Mouse (Mus musculus) heart, embryonic 14.5 days (tissue): ENCODE results near the gene Klk14. TPM values are rescaled to one million over a fixed set of nuclear protein-coding genes. Genes with fewer than 3 reads are reported as not detected.

Experiments used
- ATAC-seq: fragments of 200-750 bp; cut with Nextera tagmentation; 2 replicates; pipeline ENCODE4 v1.8.0; 2017; ENCODE audit warnings: low read depth, moderate TSS enrichment; ENCODE audit not compliant: insufficient number of reproducible peaks, insufficient read depth, low FRiP score
- H3K27ac ChIP-seq, 2 experiments: fragments of 200-500 bp in 1 of 2; fragments of 300-500 bp in 1 of 2; sonication (generic) in 1 of 2; replicated peaks in 1 of 2; 2 replicates each; pipeline ENCODE4 v1.5.1; 2012 to 2014; ENCODE audit warnings: low read depth in 2 of 2, low read length in 2 of 2, control low read depth in 1 of 2, mild to moderate bottlenecking in 1 of 2, mixed read lengths in 1 of 2; ENCODE audit not compliant: control insufficient read depth in 1 of 2, insufficient read depth in 1 of 2
- H3K27me3 ChIP-seq: fragments of 300-500 bp; sonication (generic); 2 replicates; pipeline ENCODE4 v1.6.1; 2014; ENCODE audit warnings: mild to moderate bottlenecking, low read length, control low read depth; ENCODE audit not compliant: control insufficient read depth, insufficient read depth
- H3K36me3 ChIP-seq: fragments of 300-500 bp; sonication (generic); 2 replicates; pipeline ENCODE4 v1.6.1; 2014; ENCODE audit warnings: mild to moderate bottlenecking, control low read depth, low read length, mixed read lengths; ENCODE audit not compliant: control insufficient read depth, insufficient read depth
- H3K4me1 ChIP-seq, 2 experiments: fragments of 200-500 bp in 1 of 2; fragments of 300-500 bp in 1 of 2; sonication (generic) in 1 of 2; 2 replicates each; pipeline ENCODE4 v1.6.1; 2012 to 2014; ENCODE audit warnings: low read length in 2 of 2, control low read depth in 1 of 2, mixed read lengths in 1 of 2; ENCODE audit not compliant: control insufficient read depth in 2 of 2, insufficient read depth in 2 of 2
- H3K4me2 ChIP-seq: fragments of 300-500 bp; sonication (generic); 2 replicates; pipeline ENCODE4 v1.6.1; 2014; ENCODE audit warnings: mild to moderate bottlenecking, low read length
- H3K4me3 ChIP-seq, 2 experiments: fragments of 200-500 bp in 1 of 2; fragments of 300-500 bp in 1 of 2; sonication (generic) in 1 of 2; 2 replicates each; pipeline ENCODE4 v1.5.1; 2012 to 2014; ENCODE audit warnings: low read length in 2 of 2, mild to moderate bottlenecking in 2 of 2, control low read depth in 1 of 2, low read depth in 1 of 2, moderate library complexity in 1 of 2; ENCODE audit not compliant: control insufficient read depth in 1 of 2, insufficient read depth in 1 of 2
- H3K9ac ChIP-seq: fragments of 300-500 bp; sonication (generic); 2 replicates; pipeline ENCODE4 v1.6.1; 2014; ENCODE audit warnings: mild to moderate bottlenecking, low read length
- H3K9me3 ChIP-seq: fragments of 300-500 bp; sonication (generic); 2 replicates; pipeline ENCODE4 v1.6.1; 2016; ENCODE audit warnings: low read length, control low read depth; ENCODE audit not compliant: control insufficient read depth
- WGBS: fragments of 180-500 bp; shearing (Covaris S2); extraction: QIAGEN DNeasy Blood & Tissue Kit; methylation state at CpG from one replicate; pipeline ENCODE4 v1.1.7; 2014; 5-methylcytosine and 5-hydroxymethylcytosine counted together
- polyA plus RNA-seq: library from polyadenylated mRNA; unstranded; fragments of >200 nt; fragmentation: Nextera tagmentation; extraction: Ambion mirVana; gene quantifications from 2 replicates; pipeline ENCODE4 v1.2.1, GENCODE M21; 2014

Klk14 gene
- polyA plus RNA-seq, result not detected in 2 replicates

GRCm38 (mm10) chr7:43690118-43690517 is at the start of gene Klk14:
TSS of gene Klk14 (plus strand) at chr7:43690418.
- H3K9me3 ChIP-seq, result no peaks in the 10 kb centered on the region
- H3K27ac ChIP-seq, result no peak within 1 kb of the TSS
- H3K27me3 ChIP-seq, result no peaks in the 10 kb centered on the region
- H3K4me2 ChIP-seq, result no peak within 1 kb of the TSS
- no peak for ATAC-seq
- H3K4me3 ChIP-seq, result no peak within 1 kb of the TSS
- H3K9ac ChIP-seq, result no peak within 1 kb of the TSS
- no peaks in the 10 kb centered on the region for H3K36me3 ChIP-seq
- H3K4me1 ChIP-seq, result no peaks in the 10 kb centered on the region

- Histone ChIP-seq H3K27ac (no peak overlapping the region), H3K4me1 (no peaks in the 10 kb centered on the region), H3K36me3 (no peaks in the 10 kb centered on the region), H3K9ac (no peak overlapping the region), H3K27me3 (no peaks in the 10 kb centered on the region), H3K4me2 (no peak overlapping the region), H3K9me3 (no peaks in the 10 kb centered on the region), H3K4me3 (no peak overlapping the region)
- ATAC-seq, result no peak
- 59% methylated on average over 5 of the region's 5 CpGs for WGBS
Measured at GRCm38 (mm10) chr7:43642587-43642986, 47.6 kb upstream of the Klk14 start.

GRCm38 (mm10) chr7:43643046-43643652 is 47.1 kb upstream of the Klk14 start:
- no peak overlapping the region for H3K9ac ChIP-seq
- WGBS, result 72% methylated on average over 17 of the region's 17 CpGs
- no peak overlapping the region for H3K4me3 ChIP-seq
- no peak overlapping the region for H3K27ac ChIP-seq
- H3K4me2 ChIP-seq, result no peak overlapping the region
- no peak for ATAC-seq
- no peaks in the 10 kb centered on the region for H3K4me1 ChIP-seq
- H3K36me3 ChIP-seq, result no peaks in the 10 kb centered on the region
- H3K9me3 ChIP-seq, result no peaks in the 10 kb centered on the region
- no peaks in the 10 kb centered on the region for H3K27me3 ChIP-seq

- Histone ChIP-seq H3K27me3 (no peaks in the 10 kb centered on the region), H3K36me3 (no peaks in the 10 kb centered on the region), H3K4me1 (no peaks in the 10 kb centered on the region), H3K9me3 (peaks cover 7% of the 10 kb centered on the region; the same call in 1 of the 2 replicates), H3K9ac (no peak overlapping the region), H3K4me3 (no peak overlapping the region), H3K27ac (no peak overlapping the region), H3K4me2 (no peak overlapping the region)
- no peak for ATAC-seq
- WGBS, result 86% methylated on average over 6 of the region's 6 CpGs
Measured at GRCm38 (mm10) chr7:43652683-43653082, 37.5 kb upstream of the Klk14 start.

- no peak for ATAC-seq
- Histone ChIP-seq H3K4me1 (no peaks in the 10 kb centered on the region), H3K36me3 (no peaks in the 10 kb centered on the region), H3K9ac (no peak overlapping the region), H3K4me2 (no peak overlapping the region), H3K4me3 (no peak overlapping the region), H3K27ac (no peak overlapping the region), H3K9me3 (peaks cover 7% of the 10 kb centered on the region; the same call in 1 of the 2 replicates), H3K27me3 (no peaks in the 10 kb centered on the region)
- WGBS, result 73% methylated on average over 3 of the region's 3 CpGs
Measured at GRCm38 (mm10) chr7:43654519-43654918, 35.7 kb upstream of the Klk14 start.

- Histone ChIP-seq H3K36me3 (no peaks in the 10 kb centered on the region), H3K9ac (no peak overlapping the region), H3K4me2 (no peak overlapping the region), H3K27ac (no peak overlapping the region), H3K4me3 (no peak overlapping the region), H3K27me3 (no peaks in the 10 kb centered on the region), H3K9me3 (peaks cover 7% of the 10 kb centered on the region; the same call in 1 of the 2 replicates), H3K4me1 (no peaks in the 10 kb centered on the region)
- ATAC-seq, result no peak
- WGBS, result 50% methylated on average over 6 of the region's 6 CpGs
Measured at GRCm38 (mm10) chr7:43656232-43656631, 34.0 kb upstream of the Klk14 start.

- Histone ChIP-seq H3K4me3 (no peak within 1 kb of the TSS), H3K27ac (no peak within 1 kb of the TSS), H3K27me3 (no peaks in the 10 kb centered on the region), H3K9ac (no peak within 1 kb of the TSS), H3K4me2 (no peak within 1 kb of the TSS), H3K4me1 (no peaks in the 10 kb centered on the region), H3K9me3 (no peaks in the 10 kb centered on the region), H3K36me3 (no peaks in the 10 kb centered on the region)
- WGBS, result 61% methylated on average over 1 of the region's 1 CpGs
- no peak for ATAC-seq
Measured at GRCm38 (mm10) chr7:43660002-43660401, 30.2 kb upstream of the Klk14 start, which contains the start of gene Siglece. TSS of gene Siglece (minus strand) at chr7:43660161.

GRCm38 (mm10) chr7:43662804-43663203 is 27.4 kb upstream of the Klk14 start:
- no peak for ATAC-seq
- H3K4me2 ChIP-seq, result no peak overlapping the region
- no peaks in the 10 kb centered on the region for H3K27me3 ChIP-seq
- H3K4me3 ChIP-seq, result no peak overlapping the region
- no peaks in the 10 kb centered on the region for H3K36me3 ChIP-seq
- no peak overlapping the region for H3K9ac ChIP-seq
- 71% methylated on average over 1 of the region's 1 CpGs for WGBS
- no peaks in the 10 kb centered on the region for H3K9me3 ChIP-seq
- H3K4me1 ChIP-seq, result no peaks in the 10 kb centered on the region
- H3K27ac ChIP-seq, result no peak overlapping the region
